Comparison of ENCODE assay signal across 8 mouse cellular contexts in genomic region chr4:140713480-140714365, GRCm38 (mm10). TPM values are rescaled to one million over a fixed set of nuclear protein-coding genes. Genes with fewer than 3 reads are reported as not detected.
DNase-seq lines count a peak whose midpoint lies in the region; ATAC-seq lines count a peak whose summit lies in the region.

No protein-coding gene starts in this region.

- no peak overlapping the region for H3K9ac ChIP-seq in intestine, embryonic 15.5 days

- peaks cover 18% of the 10 kb centered on the region for H3K4me1 ChIP-seq in intestine, embryonic 15.5 days (replicated peaks)
- peaks cover 43% of the 10 kb centered on the region for H3K4me1 ChIP-seq in midbrain, embryonic 10.5 days

- WGBS in intestine, embryonic 15.5 days = 39% methylated on average over 29 of the region's 29 CpGs
- whole genome bisulfite sequencing in midbrain, embryonic 10.5 days = 62% methylated on average over 29 of the region's 29 CpGs

- H3K36me3 ChIP-seq in intestine, embryonic 15.5 days = peaks cover 74% of the 10 kb centered on the region
- peaks cover 98% of the 10 kb centered on the region for H3K36me3 ChIP-seq in midbrain, embryonic 10.5 days

- no peaks in the 10 kb centered on the region for H3K9me3 ChIP-seq in intestine, embryonic 15.5 days
- H3K9me3 ChIP-seq in midbrain, embryonic 10.5 days (replicated peaks) = no peaks in the 10 kb centered on the region

- DNase-seq in embryo, embryonic 10.5 days (ENCODE audit: low spot score) = peak; percentile 89
- peak; percentile 92 for DNase-seq in gastrocnemius, postnatal 25 days
- peak; percentile 98 to 99 for DNase-seq in left cerebral cortex, postnatal 25 days (ENCODE audit: low spot score in 2 of 2)
- peak; percentile 86 for DNase-seq in midbrain, embryonic 10.5 days (ENCODE audit: low spot score)
- DNase-seq in right cerebral cortex, postnatal 36 days (ENCODE audit: low spot score in 2 of 2) = peak; percentile 97 to 98
- peak; percentile 84 to 91 for DNase-seq in urinary bladder, postnatal 4 days (ENCODE audit: low spot score in 2 of 2)

- H3K27ac ChIP-seq in intestine, embryonic 15.5 days = 0 out of 2 replicates have a peak overlapping the region, but pooled peaks have one; percentile 11
- peak overlapping the region; percentile 60 for H3K27ac ChIP-seq in midbrain, embryonic 10.5 days (replicated peaks)

- ATAC-seq in activated CD4-positive, CD25-positive, alpha-beta regulatory T cell, adult 4 months = peak; percentile 73
- ATAC-seq in intestine, embryonic 15.5 days = peak; percentile 82

- H3K4me2 ChIP-seq in intestine, embryonic 15.5 days (replicated peaks) = no peak overlapping the region

- intact Hi-C loops in left cerebral cortex, postnatal 25 days (cut with DNase I) = loop anchor here (1.0 kb wide), 2 partner anchors 11 to 34 kb away; no protein-coding TSS in a partner anchor

- H3K27me3 ChIP-seq in intestine, embryonic 15.5 days (replicated peaks) = no peaks in the 10 kb centered on the region
- no peaks in the 10 kb centered on the region for H3K27me3 ChIP-seq in midbrain, embryonic 10.5 days (ENCODE audit: low read depth, poor library complexity, severe bottlenecking)

- no peak overlapping the region for H3K4me3 ChIP-seq in intestine, embryonic 15.5 days (replicated peaks)
- no peak overlapping the region for H3K4me3 ChIP-seq in midbrain, embryonic 10.5 days

RNA-seq across cellular contexts. Expression of gene Rcc2, which starts 13.4 kb away (rescaled TPM):
- polyA plus RNA-seq in activated CD4-positive, CD25-positive, alpha-beta regulatory T cell, adult 4 months (2017; shearing (Covaris generic)) = 10 to 100 TPM; 17.6 to 22.8 TPM
- 1 to 10 TPM; 8.4 to 9.8 TPM for total RNA-seq in gastrocnemius, postnatal 25 days (2021)
- 37.8 and 43.8 TPM in 2 replicates for polyA plus RNA-seq in intestine, embryonic 15.5 days (2015; fragmentation: Nextera tagmentation; extraction: Ambion mirVana)
- total RNA-seq in left cerebral cortex, postnatal 25 days (2021) = 10 to 100 TPM; 80.4 to 84.3 TPM
- 32.6 and 35.2 TPM in 2 replicates for polyA plus RNA-seq in midbrain, embryonic 10.5 days (2016; fragmentation: Nextera tagmentation; extraction: Ambion mirVana)

RNA-seq across cellular contexts. Expression of gene Padi6, which starts 28.7 kb away (rescaled TPM):
- polyA plus RNA-seq in activated CD4-positive, CD25-positive, alpha-beta regulatory T cell, adult 4 months (2017; shearing (Covaris generic)) = not detected
- total RNA-seq in gastrocnemius, postnatal 25 days (2021) = not detected
- 0.11 and 0.15 TPM in 2 replicates for polyA plus RNA-seq in intestine, embryonic 15.5 days (2015; fragmentation: Nextera tagmentation; extraction: Ambion mirVana)
- total RNA-seq in left cerebral cortex, postnatal 25 days (2021) = under 1 TPM; 0.32 to 0.44 TPM
- 0.05 TPM in 1 of 2 replicates, not detected in the other for polyA plus RNA-seq in midbrain, embryonic 10.5 days (2016; fragmentation: Nextera tagmentation; extraction: Ambion mirVana)

RNA-seq across cellular contexts. Expression of gene Arhgef10l, which starts 47.9 kb away (rescaled TPM):
- polyA plus RNA-seq in activated CD4-positive, CD25-positive, alpha-beta regulatory T cell, adult 4 months (2017; shearing (Covaris generic)) = not detected
- 10 to 100 TPM; 36.2 to 51.3 TPM for total RNA-seq in gastrocnemius, postnatal 25 days (2021)
- polyA plus RNA-seq in intestine, embryonic 15.5 days (2015; fragmentation: Nextera tagmentation; extraction: Ambion mirVana) = 15.3 and 16.2 TPM in 2 replicates
- 10 to 100 TPM; 53.2 to 57.9 TPM for total RNA-seq in left cerebral cortex, postnatal 25 days (2021)
- 25.1 and 32.4 TPM in 2 replicates for polyA plus RNA-seq in midbrain, embryonic 10.5 days (2016; fragmentation: Nextera tagmentation; extraction: Ambion mirVana)

Comparison
In these comparisons a context has a peak if more than half of its experiments do, and no peak if none do; other contexts are left out.
1. RNA of gene Arhgef10l, which starts 47.9 kb away (polyA plus RNA-seq): 25.1 to 32.4 TPM in midbrain, embryonic 10.5 days and 15.3 to 16.2 TPM in intestine, embryonic 15.5 days; not detected in activated CD4-positive, CD25-positive, alpha-beta regulatory T cell, adult 4 months; every median in the first group is over 10 times any median in the second.
2. Peak in every context shown above with its lines, with median percentiles within 50 percentile points of each other: DNase-seq.